Comparison of ENCODE assay signal across 15 mouse cellular contexts in genomic region chr7:47108779-47109189, GRCm38 (mm10). TPM values are rescaled to one million over a fixed set of nuclear protein-coding genes. Genes with fewer than 3 reads are reported as not detected.
DNase-seq lines count a peak whose midpoint lies in the region; ATAC-seq and TF ChIP-seq lines count a peak whose summit lies in the region.
"Had no signal": no experiment of that assay in that cellular context is flagged by ENCODE, and none has a peak within 500 bp of the region (broad histone marks: within the 10 kb centered on the region; RNA-seq: fewer than 3 reads in every experiment).

No protein-coding gene starts in this region.

- WGBS in lung, adult 2 months = 81% methylated on average over 13 of the region's 13 CpGs
- 92% methylated on average over 13 of the region's 13 CpGs for WGBS in thymus, adult 2 months

- ATAC-seq in CD4-positive, CD25-positive, alpha-beta regulatory T cell, adult 4 months = no peak

- no peak overlapping the region for H3K27ac ChIP-seq in thymus, adult 2 months (ENCODE audit: control insufficient read depth, insufficient read depth, low read length)
- H3K27ac ChIP-seq: hindbrain, embryonic 10.5 days; liver, embryonic 14.5 days had no signal

- no peaks in the 10 kb centered on the region for H3K27me3 ChIP-seq in thymus, adult 2 months (ENCODE audit: control insufficient read depth, insufficient read depth, low read length)
- H3K27me3 ChIP-seq: heart, embryonic 12.5 days had no signal

- DNase-seq in CD4-positive, CD25-positive, alpha-beta regulatory T cell, adult 2 months (ENCODE audit: low read depth, low spot score) = peak; percentile 19
- peak; percentile 2 for DNase-seq in lung, postnatal 36 days
- no peak for DNase-seq in lung, adult 2 months
- peak; percentile 77 for DNase-seq in adrenal gland, adult 2 months
- DNase-seq in left cerebral cortex, postnatal 36 days (ENCODE audit: low spot score in 2 of 2) = peak; percentile 71 to 76
- DNase-seq in thymus, adult 2 months = no peak
- no peak for DNase-seq in testis, postnatal 10 days (ENCODE audit: low spot score)
- DNase-seq: cerebellum, adult 18-20 months; gastrocnemius, postnatal 14 days; kidney, adult 18-20 months; retina, postnatal 1 day had no signal

- no peaks in the 10 kb centered on the region for H3K4me1 ChIP-seq in lung, adult 2 months (ENCODE audit: control insufficient read depth, insufficient read depth, low read length)
- H3K4me1 ChIP-seq in thymus, adult 2 months (replicated peaks; ENCODE audit: control insufficient read depth, insufficient read depth, low read length) = no peaks in the 10 kb centered on the region
- H3K4me1 ChIP-seq: heart, embryonic 12.5 days; hindbrain, embryonic 10.5 days had no signal

- H3K36me3 ChIP-seq in thymus, adult 2 months (ENCODE audit: control insufficient read depth, insufficient read depth, low read length) = no peaks in the 10 kb centered on the region
- H3K36me3 ChIP-seq: heart, embryonic 12.5 days; hindbrain, embryonic 10.5 days had no signal

- no peak for TF ChIP-seq POLR2A in lung, adult 2 months (IDR thresholded peaks at IDR 0.05; ENCODE audit: borderline replicate concordance, extremely low read depth, low read depth, low read length)
- TF ChIP-seq POLR2A in thymus, adult 2 months (IDR thresholded peaks at IDR 0.05; ENCODE audit: control insufficient read depth, extremely low read depth, insufficient read depth, low read length, poor library complexity) = no peak

- H3K4me3 ChIP-seq in lung, adult 2 months (replicated peaks; ENCODE audit: extremely low read depth, low read depth, low read length) = no peak overlapping the region
- H3K4me3 ChIP-seq in thymus, adult 2 months (ENCODE audit: control insufficient read depth, insufficient read depth, low read length) = no peak overlapping the region
- H3K4me3 ChIP-seq: heart, embryonic 12.5 days; hindbrain, embryonic 10.5 days had no signal

- intact Hi-C loops in left cerebral cortex, postnatal 36 days (cut with DNase I) = no loop called here

- no peak for TF ChIP-seq CTCF in lung, adult 2 months (IDR thresholded peaks at IDR 0.05; ENCODE audit: insufficient read depth, low read length)
- TF ChIP-seq CTCF in thymus, adult 2 months (IDR thresholded peaks at IDR 0.05; ENCODE audit: borderline replicate concordance, control insufficient read depth, extremely low read depth, insufficient read depth, low read length, poor library complexity) = no peak

RNA-seq across cellular contexts. Expression of gene Ptpn5, which starts 24.7 kb away (rescaled TPM):
- polyA plus RNA-seq in CD4-positive, CD25-positive, alpha-beta regulatory T cell, adult 4 months (2017; shearing (Covaris generic)) = 10 to 100 TPM in 1 of 2 experiments, 1 to 10 TPM in 1; 9.8 to 17.8 TPM
- polyA plus RNA-seq in lung, adult 2 months (2012; rRNA removed) = 0.90 and 1.3 TPM in 2 replicates
- under 1 TPM; 0.41 to 0.66 TPM for total RNA-seq in adrenal gland, adult 2 months (2021)
- 0.18 and 0.35 TPM in 2 replicates for polyA plus RNA-seq in adrenal gland, adult 2 months (2012; rRNA removed)
- total RNA-seq in left cerebral cortex, postnatal 36 days (2021) = 100 to 1,000 TPM; 149 to 184 TPM
- 1.3 and 2.2 TPM in 2 replicates for polyA plus RNA-seq in thymus, adult 2 months (2012; rRNA removed)
- total RNA-seq: gastrocnemius, postnatal 14 days had no signal
- polyA plus RNA-seq: liver, embryonic 14.5 days had no signal

RNA-seq across cellular contexts. Expression of gene Tmem86a, which starts 58.4 kb away (rescaled TPM):
- polyA plus RNA-seq in CD4-positive, CD25-positive, alpha-beta regulatory T cell, adult 4 months (2017; shearing (Covaris generic)) = 1 to 10 TPM; 4.5 to 6.0 TPM
- 28.2 and 32.8 TPM in 2 replicates for polyA plus RNA-seq in lung, adult 2 months (2012; rRNA removed)
- total RNA-seq in adrenal gland, adult 2 months (2021) = 10 to 100 TPM; 17.9 to 61.5 TPM
- 93.2 and 164 TPM in 2 replicates for polyA plus RNA-seq in adrenal gland, adult 2 months (2012; rRNA removed)
- total RNA-seq in left cerebral cortex, postnatal 36 days (2021) = 10 to 100 TPM; 15.1 to 17.1 TPM
- polyA plus RNA-seq in thymus, adult 2 months (2012; rRNA removed) = 51.3 and 66.5 TPM in 2 replicates

Comparison
In these comparisons a context has a peak if more than half of its experiments do, and no peak if none do; other contexts are left out.
1. DNase-seq: peak in CD4-positive, CD25-positive, alpha-beta regulatory T cell, adult 2 months (single experiment), lung, postnatal 36 days (single experiment), adrenal gland, adult 2 months (single experiment) and left cerebral cortex, postnatal 36 days (2 of 2); none in lung, adult 2 months (single experiment), thymus, adult 2 months (single experiment) and testis, postnatal 10 days (single experiment).